Mouse (Mus musculus): ENCODE measurements around the gene Commd2.

Gene Commd2

DNA sequence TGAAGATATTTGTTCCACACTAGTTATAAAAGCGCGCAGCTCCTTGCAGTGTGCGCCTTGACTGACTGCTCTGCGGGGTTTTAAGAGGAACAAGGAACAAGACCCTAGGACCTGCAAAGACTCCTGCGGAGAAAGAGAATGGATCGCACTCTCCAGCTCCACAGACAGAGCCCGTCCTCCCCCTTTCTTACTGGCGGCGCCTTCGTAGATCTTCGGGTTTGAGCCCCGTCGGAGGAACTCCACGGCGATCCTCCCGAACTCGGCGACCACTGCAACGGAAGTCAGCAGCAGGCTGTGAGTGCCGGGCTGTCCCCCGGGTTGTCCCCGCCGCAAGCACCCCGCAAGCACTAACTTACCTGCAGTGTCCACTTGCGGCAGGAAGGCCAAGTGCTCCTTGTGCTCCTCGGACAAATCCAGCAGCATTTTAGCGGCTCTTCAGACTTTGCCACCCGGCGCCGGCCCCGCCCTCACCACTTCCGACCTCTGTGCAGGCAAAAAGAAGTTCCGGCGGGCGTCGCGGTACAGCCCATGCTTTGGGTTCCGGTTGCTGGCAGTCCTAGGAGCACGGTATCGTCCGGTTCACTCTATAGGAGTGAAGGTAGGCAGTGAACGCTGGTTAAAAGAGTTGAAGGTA lies at the start of gene Commd2:
Gene Commd2, minus strand, starts transcription at position 485 of the 634 bp plus-strand sequence.
- DNase-seq (ENCODE audit: low spot score in 2 of 2), result peak; percentile 70 to 90

DNA sequence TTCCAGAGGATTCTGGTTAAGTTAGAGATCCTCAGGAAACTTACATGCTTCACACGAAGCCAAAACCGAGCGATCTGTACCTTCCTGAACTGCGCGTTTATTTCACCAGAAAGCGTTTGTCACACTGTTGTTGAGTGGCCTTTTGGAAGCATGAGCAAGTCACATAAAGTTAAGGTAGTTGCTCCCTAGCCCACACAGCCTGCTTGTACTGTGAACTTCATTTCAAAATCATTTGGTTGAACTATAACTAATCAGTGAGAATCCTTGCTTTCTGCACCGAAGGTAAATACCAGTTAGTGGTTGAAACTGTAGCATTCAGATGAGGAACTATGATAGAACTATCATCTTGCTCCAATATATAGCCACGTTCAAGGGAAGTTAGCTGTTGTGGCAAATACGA lies 45.3 kb upstream of the Commd2 start:
- DNase-seq (ENCODE audit: low spot score in 2 of 2), result no peak

DNA sequence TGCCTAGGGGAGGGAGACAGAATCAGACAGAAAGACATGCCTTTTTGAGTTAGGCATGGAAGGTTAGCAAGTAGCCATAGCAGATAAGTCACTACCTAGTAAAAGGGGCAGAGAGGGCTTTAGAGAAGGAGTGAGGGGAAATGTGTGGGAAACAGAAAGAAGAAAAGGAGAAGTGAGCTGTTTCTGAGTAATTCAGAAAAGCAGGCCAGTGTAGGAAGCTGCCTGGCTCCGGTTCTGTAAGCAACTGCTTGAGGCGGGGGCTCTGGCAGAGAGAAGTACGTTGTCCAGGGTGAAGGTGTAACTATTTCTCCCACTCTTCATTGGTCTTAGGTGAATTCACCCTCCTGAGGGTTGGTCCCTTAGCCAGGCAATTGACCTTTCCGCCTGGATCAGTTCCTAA lies 44.7 kb upstream of the Commd2 start:
- no peak for DNase-seq (ENCODE audit: low spot score in 2 of 2)

DNA sequence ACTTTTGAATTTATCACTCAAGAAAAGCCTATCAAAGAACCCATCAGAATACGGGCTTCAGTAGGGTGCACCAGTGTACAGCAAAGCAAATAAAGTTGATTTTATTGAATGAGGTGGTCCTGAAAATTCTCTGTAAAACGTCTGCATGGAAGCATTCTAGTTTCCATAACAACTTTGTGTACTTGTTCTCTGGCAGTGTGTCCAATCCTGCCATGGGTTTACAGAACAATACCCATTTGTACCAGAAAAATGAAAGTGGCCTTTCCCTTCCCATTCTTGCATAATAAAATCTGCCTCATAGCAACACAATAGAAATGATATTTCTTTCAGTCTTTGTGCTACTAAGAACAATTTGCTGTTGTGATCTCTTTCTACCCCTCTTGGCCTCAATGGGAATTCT lies 41.2 kb upstream of the Commd2 start, which contains the start of gene Ankub1:
Gene Ankub1, minus strand, starts transcription at position 81 of the 400 bp plus-strand sequence.
- no peak for DNase-seq (ENCODE audit: low spot score in 2 of 2)

DNA sequence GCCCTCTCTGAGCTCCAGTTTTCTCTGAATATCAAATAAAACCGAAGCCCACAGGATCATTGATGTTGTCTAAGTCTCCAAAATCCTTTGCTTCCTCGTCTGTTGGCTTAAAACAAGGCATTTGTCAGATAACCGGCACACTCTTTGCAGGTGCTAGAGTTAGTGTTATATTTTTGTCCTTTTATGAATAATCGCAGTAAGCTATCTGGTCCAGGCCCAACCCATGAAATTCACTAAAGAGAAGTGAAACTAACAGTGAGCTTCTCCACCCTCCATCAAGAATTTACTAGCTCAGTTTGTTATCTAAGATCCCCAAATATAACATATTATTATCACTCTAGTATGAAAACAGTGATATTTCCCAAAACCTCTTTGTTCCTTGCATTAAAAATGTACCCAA lies 40.3 kb upstream of the Commd2 start:
- no peak for DNase-seq (ENCODE audit: low spot score in 2 of 2)

DNA sequence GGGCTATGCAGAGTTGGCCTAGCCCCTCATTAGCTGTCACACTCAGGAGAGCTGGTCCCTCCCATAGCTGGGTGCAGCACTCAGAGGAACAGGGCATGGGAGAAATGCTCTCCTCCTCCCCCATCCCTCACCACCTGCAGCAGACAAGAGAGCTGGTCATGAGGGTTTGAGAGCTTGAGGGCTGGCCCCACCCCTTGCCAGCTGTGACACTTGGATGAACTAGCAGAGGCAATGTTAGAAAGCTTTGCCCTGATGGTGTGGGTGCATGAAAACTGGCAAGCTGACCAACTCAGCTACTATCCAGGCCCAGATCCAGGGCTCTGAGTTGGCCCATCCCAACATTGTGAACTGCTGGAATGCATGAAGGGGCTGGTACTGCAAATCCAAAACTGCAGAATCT lies 26.3 kb upstream of the Commd2 start:
- DNase-seq (ENCODE audit: low spot score in 2 of 2), result no peak

DNA sequence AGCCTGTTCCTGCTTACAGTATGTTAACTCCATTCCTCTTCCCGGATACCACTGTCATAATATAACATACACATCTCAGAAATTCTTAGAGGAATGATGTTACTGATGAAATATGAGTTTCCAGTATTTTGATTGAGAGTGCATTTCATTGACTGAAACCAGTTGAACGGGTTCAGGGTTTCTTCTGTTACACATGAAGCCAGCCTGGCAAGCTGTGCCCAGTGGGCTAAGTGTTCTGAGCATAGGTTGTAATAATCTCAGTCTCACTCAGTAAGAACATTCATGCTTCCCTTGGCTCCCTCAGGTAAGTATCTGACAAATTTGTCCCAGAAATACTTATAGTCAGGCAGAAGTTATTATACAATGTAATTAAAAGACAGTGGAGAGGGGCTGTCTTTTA lies 22.6 kb upstream of the Commd2 start:
- DNase-seq (ENCODE audit: low spot score in 2 of 2), result no peak

DNA sequence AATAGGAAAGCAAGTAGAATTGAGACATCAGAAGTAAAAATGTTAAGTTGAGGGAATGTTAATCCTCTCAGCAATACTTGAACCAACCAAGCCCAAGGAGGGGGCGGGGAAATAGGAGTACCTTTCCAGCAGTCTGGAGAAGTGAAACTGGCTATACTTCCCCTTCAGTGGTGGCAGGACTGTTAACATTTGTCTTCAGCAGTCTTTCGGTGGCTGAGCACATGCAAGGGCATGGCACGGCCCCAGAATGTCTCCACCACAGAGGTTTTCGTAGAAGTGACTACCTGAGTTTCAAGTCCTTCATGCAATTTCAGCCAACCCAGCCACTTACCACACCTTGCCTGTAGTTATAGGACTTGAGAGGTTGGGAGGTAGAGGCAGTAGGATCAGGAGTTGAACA lies 22.1 kb upstream of the Commd2 start:
- no peak for DNase-seq (ENCODE audit: low spot score in 2 of 2)

DNA sequence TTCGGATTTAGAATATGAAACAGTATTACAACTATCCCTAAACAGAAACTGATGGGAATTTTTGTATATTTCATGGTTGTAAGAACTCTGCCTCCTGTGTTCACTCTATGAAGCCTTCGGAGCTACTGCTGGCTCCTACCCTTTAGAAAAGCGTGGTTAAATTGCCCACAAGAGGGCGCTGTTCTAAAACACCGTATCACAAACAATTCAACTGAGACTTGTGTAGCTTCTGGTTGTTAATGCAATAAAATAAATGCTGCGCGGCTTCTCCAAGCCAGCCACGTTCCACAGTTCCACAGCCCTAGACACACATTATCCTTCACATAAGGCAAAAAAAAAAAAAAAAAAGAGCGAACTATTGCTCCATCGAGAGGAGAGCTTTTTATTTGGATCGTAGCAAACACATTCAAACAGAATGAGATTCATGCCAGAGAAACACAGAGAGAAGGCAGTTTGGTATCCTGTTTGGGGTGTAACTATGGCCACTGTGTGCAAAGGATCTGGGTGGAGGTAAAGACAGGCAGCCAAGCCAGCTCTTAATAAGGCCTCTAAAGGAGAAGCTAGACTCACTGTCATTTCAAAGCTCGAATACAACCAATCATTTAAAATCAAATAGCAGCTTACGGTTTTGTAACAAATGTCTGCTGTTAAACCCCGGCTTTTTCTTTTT lies 15.7 kb upstream of the Commd2 start:
- DNase-seq (ENCODE audit: low spot score in 2 of 2), result peak in 1 of 2 experiments; percentile 50

DNA sequence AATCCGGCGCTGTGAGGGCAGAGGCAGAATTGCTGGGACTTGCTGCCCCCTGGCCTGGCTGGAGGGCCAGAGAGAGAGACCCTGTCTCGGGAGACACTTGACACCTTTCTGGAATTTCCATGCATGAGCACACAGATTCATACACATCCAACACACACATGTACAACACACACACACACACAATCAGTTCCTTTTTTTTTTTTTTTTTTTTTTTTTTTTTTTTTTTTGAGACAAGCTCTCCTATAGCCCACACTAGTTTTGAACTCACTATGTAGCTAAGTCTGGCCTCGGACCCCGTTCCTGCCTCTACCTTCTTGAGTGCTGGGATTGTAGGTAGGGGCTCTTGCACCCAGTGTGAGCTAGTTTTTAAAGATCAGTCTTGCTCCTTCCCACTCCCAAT lies 14.4 kb upstream of the Commd2 start:
- no peak for DNase-seq (ENCODE audit: low spot score in 2 of 2)

DNA sequence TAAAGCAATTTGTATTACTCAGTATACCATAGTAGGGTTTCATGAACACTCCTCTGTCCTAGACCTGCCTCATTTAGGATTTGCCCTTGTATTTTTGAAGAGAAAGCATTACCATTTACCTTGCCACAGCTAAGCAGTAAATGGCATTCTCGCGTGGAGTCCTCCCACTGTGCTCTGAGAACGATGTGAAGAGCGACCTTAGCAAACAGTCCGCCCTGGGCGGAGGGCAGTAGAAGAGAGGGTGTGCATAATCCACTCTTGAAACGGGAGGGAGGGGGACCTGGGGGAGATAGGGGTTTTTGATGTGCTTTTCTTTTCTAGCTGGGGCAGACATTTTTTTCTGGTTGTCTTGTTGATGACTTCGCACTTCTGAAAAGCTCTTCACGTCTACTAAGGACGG lies 13.2 kb upstream of the Commd2 start:
- no peak for DNase-seq (ENCODE audit: low spot score in 2 of 2)

DNA sequence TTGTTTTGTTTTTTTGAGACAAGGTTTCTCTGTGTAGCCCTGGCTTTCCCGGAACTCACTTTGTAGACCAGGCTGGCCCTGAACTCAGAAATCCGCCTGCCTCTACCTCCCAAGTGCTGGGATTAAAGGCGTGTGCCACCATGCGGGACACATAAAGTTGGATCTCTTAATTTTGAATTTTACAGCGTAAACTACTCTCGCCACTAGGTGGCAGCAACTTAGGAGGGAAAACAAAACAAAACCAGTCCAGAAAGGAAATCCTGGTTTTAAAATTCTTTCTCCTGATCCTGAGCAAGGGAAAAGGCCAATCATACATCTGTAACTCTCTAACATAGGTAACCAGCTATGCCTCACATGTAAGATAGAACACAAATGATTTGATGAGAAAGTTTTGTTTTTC lies 12.2 kb upstream of the Commd2 start:
- peak in 1 of 2 experiments; percentile 47 for DNase-seq (ENCODE audit: low spot score in 2 of 2)

DNA sequence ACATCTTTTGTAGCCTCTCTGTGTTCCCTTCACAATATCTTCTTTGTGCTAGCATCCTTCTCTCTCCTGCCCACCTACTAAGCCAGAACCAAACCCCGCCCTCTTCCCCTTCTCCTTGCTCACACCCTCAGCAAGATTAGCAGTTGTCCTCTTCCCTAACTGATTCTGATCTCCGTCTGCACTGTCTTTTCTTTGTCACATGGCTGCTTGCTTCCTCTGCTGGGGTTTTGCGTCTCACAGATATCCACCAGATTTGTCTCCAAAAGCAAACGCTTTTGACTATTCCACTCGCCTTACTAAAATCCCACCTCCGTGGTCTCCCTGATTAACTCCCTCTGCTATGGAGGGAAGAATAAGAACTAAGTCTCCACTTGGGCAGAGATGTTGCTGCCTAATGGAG lies 7.1 kb upstream of the Commd2 start:
- no peak for DNase-seq (ENCODE audit: low spot score in 2 of 2)

DNA sequence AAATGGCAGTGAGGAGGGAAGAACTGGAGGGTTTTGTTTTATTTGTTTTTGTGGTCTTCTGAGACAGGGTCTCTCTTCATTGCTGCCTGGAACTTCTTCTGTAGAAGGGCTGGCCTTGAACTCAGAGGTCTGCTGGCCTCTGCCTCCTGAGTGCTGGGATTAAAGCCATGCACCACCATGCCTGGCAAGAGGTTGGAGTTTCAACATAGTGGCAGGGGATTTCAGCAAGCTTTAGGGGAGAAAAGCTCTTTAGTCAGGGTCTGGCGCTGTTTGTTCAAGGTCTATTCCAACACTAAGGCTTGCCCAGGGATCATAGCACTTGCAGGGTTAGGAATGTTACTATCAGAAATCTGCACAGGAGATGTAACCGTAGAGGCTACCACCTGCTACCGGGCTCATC lies 2.1 kb upstream of the Commd2 start:
- no peak for DNase-seq (ENCODE audit: low spot score in 2 of 2)

DNA sequence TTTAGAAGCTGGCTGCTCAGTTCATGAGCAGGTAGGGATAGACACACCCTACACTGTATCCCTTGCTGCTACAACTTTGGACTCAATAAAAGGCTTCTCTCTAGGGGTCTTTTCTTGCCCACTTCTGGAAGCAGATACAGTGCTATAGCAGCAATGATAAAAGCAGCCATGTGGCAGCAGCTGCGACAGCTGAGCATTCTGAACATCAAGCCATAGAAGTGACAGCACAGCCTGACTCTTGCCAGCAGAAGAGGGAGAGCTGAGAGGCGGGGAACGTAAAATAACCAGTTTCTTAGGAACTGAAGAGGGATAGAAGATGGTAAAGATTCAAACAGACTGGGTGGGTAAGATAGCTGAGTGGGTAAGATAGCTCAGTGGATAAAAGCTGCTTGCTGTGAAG lies 970 bp upstream of the Commd2 start:
- no peak for DNase-seq (ENCODE audit: low spot score in 2 of 2)

DNA sequence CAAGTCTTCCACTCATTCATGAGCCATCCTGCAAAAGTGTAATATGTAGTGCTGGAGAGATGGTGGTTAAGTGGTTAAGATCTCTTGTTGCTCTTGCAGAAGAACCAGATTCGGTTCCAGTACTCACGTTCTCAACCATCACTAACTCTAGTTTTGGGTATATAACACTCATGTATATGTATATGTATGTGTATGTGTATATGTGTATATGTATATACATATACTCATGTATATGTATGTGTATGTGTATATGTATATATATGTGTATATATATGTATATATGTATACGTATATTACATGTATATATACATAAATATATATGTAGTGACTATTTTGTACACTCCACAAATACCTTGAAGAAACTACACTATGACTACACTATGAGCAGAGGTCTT lies 347 bp upstream of the Commd2 start:
- DNase-seq (ENCODE audit: low spot score in 2 of 2), result no peak

DNA sequence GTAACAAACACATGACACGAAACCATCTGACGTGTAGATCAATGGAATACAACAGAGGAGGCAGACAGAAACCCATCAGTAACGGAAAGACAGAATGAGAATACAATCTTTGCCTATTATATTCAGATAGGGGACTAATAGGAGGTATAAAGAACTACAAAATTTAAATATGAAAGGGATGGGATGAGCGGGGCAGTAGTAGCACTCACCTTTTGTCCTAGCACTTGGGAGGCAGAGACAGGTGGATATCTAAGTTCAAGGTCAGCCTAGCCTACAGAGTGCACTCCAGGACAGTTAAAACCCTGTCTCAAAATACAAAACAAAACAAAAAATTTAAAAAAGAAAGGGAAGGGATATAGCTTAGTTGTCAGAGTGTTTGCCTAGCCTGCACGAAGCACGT lies 8.3 kb downstream of the Commd2 start:
- no peak for DNase-seq (ENCODE audit: low spot score in 2 of 2)

DNA sequence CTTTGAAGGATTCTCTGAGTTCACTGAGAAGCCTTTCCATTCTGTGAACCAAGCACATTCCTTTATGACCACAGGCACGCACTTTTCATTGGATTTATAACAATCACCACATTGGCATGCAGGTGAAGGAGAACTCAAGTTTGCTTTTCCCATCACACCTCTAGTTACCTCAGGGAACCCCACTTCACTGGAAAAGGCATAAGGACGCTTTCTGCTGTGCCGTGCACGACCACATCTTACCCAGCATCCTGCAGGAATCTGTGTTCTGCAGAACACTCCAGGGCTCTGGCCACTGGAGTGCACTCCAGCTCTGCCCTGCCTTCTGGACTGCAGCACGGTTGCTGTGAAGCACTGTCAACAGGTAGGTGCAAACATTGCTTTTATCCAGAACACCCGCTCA lies 13.9 kb downstream of the Commd2 start:
- no peak for DNase-seq (ENCODE audit: low spot score in 2 of 2)

DNA sequence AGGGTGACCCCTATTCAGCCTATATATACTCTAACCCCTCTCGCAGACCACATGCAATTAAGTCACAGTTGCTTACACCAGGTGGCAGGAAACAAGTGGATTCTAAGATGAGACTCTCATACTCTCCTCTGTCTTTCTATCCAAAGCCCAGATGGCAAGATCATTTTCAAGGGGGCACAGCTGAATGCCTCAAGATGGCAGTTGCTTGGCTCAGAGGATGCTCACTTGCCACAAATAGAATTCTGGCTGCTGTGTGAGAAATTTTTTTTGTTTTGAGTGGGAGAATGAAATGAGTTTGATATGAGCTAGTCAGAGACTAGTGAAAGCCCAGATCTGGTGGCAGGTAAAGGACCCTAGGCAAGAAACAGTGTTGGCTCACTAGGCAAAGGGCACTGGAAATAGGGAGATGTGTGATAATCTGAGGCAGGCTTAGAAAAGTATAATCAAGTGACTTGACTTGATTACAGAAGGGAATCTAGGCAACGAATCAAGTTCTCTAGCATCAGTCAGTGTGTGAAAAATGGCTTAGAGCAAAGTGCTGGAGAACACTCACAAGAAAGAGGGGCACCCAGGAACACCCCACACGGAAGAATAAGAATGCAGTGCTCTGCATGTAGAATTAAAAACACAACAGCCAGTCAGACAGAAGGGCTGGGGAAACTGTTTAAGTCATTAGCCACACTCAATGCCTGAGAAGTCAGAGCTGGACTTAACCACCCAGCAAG lies 16.6 kb downstream of the Commd2 start:
- DNase-seq (ENCODE audit: low spot score in 2 of 2), result no peak

DNA sequence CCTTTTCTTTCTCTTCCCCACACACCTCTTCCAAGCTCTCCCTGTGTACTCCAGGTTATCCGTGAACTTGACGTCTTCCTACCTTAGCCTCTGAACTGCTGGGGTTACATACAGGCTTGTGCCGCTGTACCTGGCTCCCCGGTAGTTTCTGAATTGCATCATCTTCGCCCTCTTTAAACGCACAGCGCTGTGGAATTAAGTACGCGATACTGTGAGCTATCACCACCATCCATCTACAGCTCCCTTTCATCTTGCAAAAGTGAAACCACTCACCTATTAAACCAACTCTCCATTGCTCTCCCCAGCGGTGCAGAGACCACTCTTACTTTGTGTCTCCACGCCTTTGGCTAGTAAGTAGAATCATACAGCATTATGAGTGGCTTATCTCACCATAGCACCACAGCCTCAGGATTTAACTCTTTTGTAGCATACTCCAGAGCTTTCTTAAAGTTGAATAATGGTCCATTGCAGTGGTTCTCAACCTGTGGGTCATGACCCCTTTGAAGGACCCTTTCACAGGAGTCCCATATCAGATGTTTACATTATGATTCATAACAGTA lies 24.5 kb downstream of the Commd2 start:
- DNase-seq (ENCODE audit: low spot score in 2 of 2), result no peak

DNA sequence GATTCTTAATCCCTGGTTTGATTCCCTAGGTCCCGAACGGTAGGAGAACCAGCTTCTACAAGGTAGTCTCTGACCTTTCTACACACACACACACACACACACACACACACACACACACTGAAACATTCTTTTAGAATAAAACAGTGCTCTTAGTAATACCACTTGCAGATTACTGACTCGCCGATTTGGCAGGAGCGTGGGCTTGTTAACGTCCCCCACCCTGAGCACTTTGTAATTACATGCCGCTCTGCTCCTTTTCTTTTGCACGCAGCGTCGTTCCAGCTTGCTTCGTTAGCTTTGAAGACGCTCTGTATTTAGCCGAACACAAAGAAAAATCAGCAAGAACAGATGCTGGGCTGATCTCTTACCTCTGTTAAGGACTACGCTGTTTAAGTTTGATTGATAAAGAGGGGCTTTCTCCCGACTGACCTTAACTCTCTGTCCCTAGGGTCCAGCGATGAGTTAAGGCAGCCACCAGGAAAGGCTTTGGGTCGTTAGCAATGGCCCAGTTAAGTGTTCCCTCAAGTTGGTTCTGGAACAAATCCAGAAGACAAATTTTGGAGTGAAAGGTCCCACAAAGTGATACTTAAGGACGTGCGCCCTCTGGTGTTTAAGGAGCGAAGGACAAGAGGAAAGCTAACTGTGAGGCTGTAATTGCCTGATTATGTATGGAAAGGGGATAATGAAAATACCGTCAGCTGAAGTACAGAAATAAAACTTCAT lies 26.1 kb downstream of the Commd2 start:
- peak in 1 of 2 experiments; percentile 48 for DNase-seq (ENCODE audit: low spot score in 2 of 2)

DNA sequence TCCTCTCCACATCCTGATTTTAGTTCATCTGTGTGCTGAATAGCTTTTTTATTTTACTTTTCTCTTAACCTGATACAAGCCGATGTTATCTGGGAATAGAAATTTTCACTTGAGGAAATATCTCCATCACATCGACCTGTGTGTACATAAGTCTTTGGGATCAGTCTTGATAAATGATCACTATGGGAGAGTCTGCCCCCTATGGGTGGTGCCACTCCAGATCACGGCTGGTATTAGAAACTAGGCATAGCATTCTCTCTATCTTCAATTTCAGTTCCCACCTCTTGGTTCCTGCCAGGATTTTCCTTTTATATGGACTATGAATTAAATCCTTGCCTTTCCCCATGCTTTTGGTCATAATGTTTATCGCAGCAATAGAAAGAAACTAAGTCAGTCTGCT lies 31.8 kb downstream of the Commd2 start:
- no peak for DNase-seq (ENCODE audit: low spot score in 2 of 2)
